Mouse (Mus musculus) ES-Bruce4 (cell line): ENCODE results near the gene Clec18a. TPM values are rescaled to one million over a fixed set of nuclear protein-coding genes. Genes with fewer than 3 reads are reported as not detected.

ENCODE experiments used
- H3K27ac ChIP-seq: 2 replicates; pipeline ENCODE4 v1.5.1; 2012; ENCODE audit warnings: low read length, inconsistent platforms; ENCODE audit not compliant: insufficient read depth
- H3K27me3 ChIP-seq: 2 replicates; pipeline ENCODE4 v1.6.1; 2012; ENCODE audit warnings: mild to moderate bottlenecking, low read length, inconsistent platforms; ENCODE audit not compliant: control insufficient read depth, poor library complexity, insufficient read depth, severe bottlenecking
- H3K36me3 ChIP-seq: 2 replicates; pipeline ENCODE4 v1.6.1; 2012; ENCODE audit warnings: inconsistent platforms, mild to moderate bottlenecking, low read length, moderate library complexity; ENCODE audit not compliant: control insufficient read depth, poor library complexity, insufficient read depth, severe bottlenecking
- H3K4me1 ChIP-seq: one replicate; pipeline ENCODE4 v1.8.1; 2011; ENCODE audit warnings: low read length; ENCODE audit not compliant: control insufficient read depth, insufficient read depth
- H3K4me3 ChIP-seq: 2 replicates; pipeline ENCODE4 v1.5.1; 2011; ENCODE audit warnings: low read depth, mild to moderate bottlenecking, low read length
- H3K9ac ChIP-seq: 2 replicates; pipeline ENCODE4 v1.6.1; 2012; ENCODE audit warnings: low read depth, mild to moderate bottlenecking, inconsistent platforms; ENCODE audit not compliant: poor library complexity, severe bottlenecking
- H3K9me3 ChIP-seq: replicated peaks from 2 replicates; pipeline ENCODE4 v1.6.1; 2012; ENCODE audit warnings: mild to moderate bottlenecking, low read length, inconsistent platforms; ENCODE audit not compliant: control insufficient read depth, poor library complexity, insufficient read depth, severe bottlenecking
- CTCF ChIP-seq: IDR thresholded peaks from one replicate; pipeline ENCODE4 v1.8.1; 2011; ENCODE audit warnings: low read depth, low read length
- EP300 ChIP-seq: IDR thresholded peaks from 2 replicates; pipeline ENCODE4 v1.6.1; 2011; ENCODE audit warnings: low read depth, low read length; ENCODE audit not compliant: insufficient read depth
- POLR2A ChIP-seq: IDR thresholded peaks from one replicate; pipeline ENCODE4 v1.8.1; 2011; ENCODE audit warnings: low read length; ENCODE audit not compliant: insufficient read depth
- polyA plus RNA-seq: library from polyadenylated mRNA; stranded (reverse); fragments of >200 nt; gene quantifications from 2 replicates; pipeline ENCODE4 v1.2.4, GENCODE M21; 2011; ENCODE audit warnings: low read depth; ENCODE audit not compliant: missing spikeins, insufficient read depth, insufficient read length

The Clec18a gene
- polyA plus RNA-seq, 1 experiment, result not detected

GRCm38 (mm10) chr8:111034276-111034675, 58.0 kb downstream of the Clec18a start:
- peak overlapping the region; percentile 94 for H3K9ac ChIP-seq
- H3K27ac ChIP-seq, result peak overlapping the region; percentile 83
- no peaks in the 10 kb centered on the region for H3K9me3 ChIP-seq
- peaks cover 40% of the 10 kb centered on the region for H3K36me3 ChIP-seq
- H3K4me1 ChIP-seq, result no peaks in the 10 kb centered on the region
- H3K27me3 ChIP-seq, result no peaks in the 10 kb centered on the region
- peak overlapping the region; percentile 92 for H3K4me3 ChIP-seq
- no peak for TF ChIP-seq EP300
- no peak for TF ChIP-seq POLR2A
- no peak for TF ChIP-seq CTCF

- peaks cover 34% of the 10 kb centered on the region for H3K36me3 ChIP-seq
- peak overlapping the region; percentile 94 for H3K9ac ChIP-seq
- H3K27ac ChIP-seq, result peak overlapping the region; percentile 83
- H3K4me3 ChIP-seq, result peak overlapping the region; percentile 92
- 0 out of 2 replicates have a peak, but pooled peaks have one; percentile 18 for TF ChIP-seq EP300
- TF ChIP-seq POLR2A, result no peak
- H3K4me1 ChIP-seq, result no peaks in the 10 kb centered on the region
- H3K9me3 ChIP-seq, result no peaks in the 10 kb centered on the region
- H3K27me3 ChIP-seq, result no peaks in the 10 kb centered on the region
These were observed 58.6 kb downstream of the Clec18a start for GRCm38 (mm10) chr8:111033482-111034215.

DNA sequence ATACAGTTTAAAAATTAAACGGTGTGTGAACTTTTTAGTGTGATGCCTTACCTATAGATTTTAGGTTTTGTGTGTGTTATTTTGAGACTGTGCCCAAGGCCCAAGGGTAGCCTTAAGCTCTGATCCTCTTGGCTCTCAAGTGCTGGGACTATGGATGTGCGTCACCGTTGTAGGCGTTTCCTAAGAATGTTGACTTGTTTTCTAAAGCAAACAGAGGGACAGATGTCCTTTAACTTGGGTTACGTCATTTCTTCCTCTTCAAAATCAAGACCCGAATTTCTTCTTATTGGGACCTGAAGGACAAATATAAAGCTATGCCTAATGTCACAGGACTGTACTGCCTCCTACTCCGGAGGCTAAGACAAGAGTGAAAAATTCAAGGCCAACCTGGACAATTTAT, 59.3 kb downstream of the Clec18a start, which contains the start of gene Aars:
TSS of gene Aars (plus strand) at position 229 of the 400 bp plus-strand sequence.
- Histone ChIP-seq H3K4me1 (no peaks in the 10 kb centered on the region), H3K9ac (peak within 1 kb of the TSS; percentile 94), H3K4me3 (peak within 1 kb of the TSS; percentile 92), H3K9me3 (no peaks in the 10 kb centered on the region), H3K27ac (peak within 1 kb of the TSS; percentile 83), H3K36me3 (peaks cover 27% of the 10 kb centered on the region), H3K27me3 (no peaks in the 10 kb centered on the region)
- TF ChIP-seq EP300, result no peak
- no peak for TF ChIP-seq CTCF
- no peak for TF ChIP-seq POLR2A

GRCm38 (mm10) chr8:111031572-111031971, 60.7 kb downstream of the Clec18a start, which contains the start of gene Ddx19b:
Gene Ddx19b, minus strand, starts transcription at chr8:111031751.
- peaks cover 15% of the 10 kb centered on the region for H3K36me3 ChIP-seq
- H3K4me1 ChIP-seq, result no peaks in the 10 kb centered on the region
- TF ChIP-seq CTCF (no peak), POLR2A (no peak), EP300 (no peak)
- H3K4me3 ChIP-seq, result peak within 1 kb of the TSS; percentile 27
- no peaks in the 10 kb centered on the region for H3K9me3 ChIP-seq
- no peaks in the 10 kb centered on the region for H3K27me3 ChIP-seq
- H3K27ac ChIP-seq, result no peak within 1 kb of the TSS
- H3K9ac ChIP-seq, result peak within 1 kb of the TSS; percentile 82; the same call in 1 of the 2 replicates

- H3K27ac ChIP-seq, result no peak overlapping the region
- H3K36me3 ChIP-seq, result no peaks in the 10 kb centered on the region; the same call in 1 of the 2 replicates
- H3K9ac ChIP-seq, result peak overlapping the region; percentile 82
- no peaks in the 10 kb centered on the region for H3K27me3 ChIP-seq
- H3K9me3 ChIP-seq, result no peaks in the 10 kb centered on the region
- H3K4me3 ChIP-seq, result peak overlapping the region; percentile 68
- TF ChIP-seq POLR2A (no peak), CTCF (no peak), EP300 (no peak)
- no peaks in the 10 kb centered on the region for H3K4me1 ChIP-seq
These were observed 62.2 kb downstream of the Clec18a start for GRCm38 (mm10) chr8:111030045-111030444.

- H3K9ac ChIP-seq, result peak overlapping the region; percentile 82
- H3K4me3 ChIP-seq, result peak overlapping the region; percentile 68
- H3K27ac ChIP-seq, result no peak overlapping the region
These were observed 62.6 kb downstream of the Clec18a start for GRCm38 (mm10) chr8:111029589-111029988.

More at GRCm38 (mm10) chr8:111029589-111029988, 62.6 kb downstream of the Clec18a start:
- H3K36me3 ChIP-seq, result no peaks in the 10 kb centered on the region
- no peaks in the 10 kb centered on the region for H3K4me1 ChIP-seq
- no peak for TF ChIP-seq CTCF
- peak; percentile 53 for TF ChIP-seq POLR2A
- TF ChIP-seq EP300, result no peak
- no peaks in the 10 kb centered on the region for H3K9me3 ChIP-seq
- H3K27me3 ChIP-seq, result no peaks in the 10 kb centered on the region
